Mouse (Mus musculus) mature B cell (primary cell): ENCODE results near the gene Man1c1.

Experiments
- in situ Hi-C: fragments of 300-500 bp; cut with MboI; formaldehyde crosslinking; loops from 2 replicates; pipeline ENCODE4 v1.14.3; 2019

The Man1c1 gene

DNA sequence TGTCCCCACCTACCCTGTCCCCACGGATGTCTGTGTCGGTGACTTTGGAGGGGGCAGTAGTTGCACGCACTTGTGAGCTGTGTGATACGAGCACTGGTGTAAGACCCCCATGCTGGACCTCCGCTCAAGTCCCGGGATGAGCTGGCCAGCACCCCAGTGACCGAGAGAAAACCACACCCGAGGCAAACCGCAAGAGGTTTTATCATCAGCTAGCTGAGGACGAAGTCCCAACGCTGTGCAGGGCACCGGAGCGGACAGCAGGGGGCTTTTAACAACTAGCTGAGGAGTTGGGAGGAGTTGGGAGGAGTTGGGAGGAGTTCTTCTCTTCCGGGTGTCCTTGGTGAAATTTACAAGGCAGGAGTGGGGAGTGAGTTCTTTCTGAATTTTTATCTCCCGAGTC, 191.3 kb downstream of the Man1c1 start:
- in situ Hi-C loops = no loop called here

DNA sequence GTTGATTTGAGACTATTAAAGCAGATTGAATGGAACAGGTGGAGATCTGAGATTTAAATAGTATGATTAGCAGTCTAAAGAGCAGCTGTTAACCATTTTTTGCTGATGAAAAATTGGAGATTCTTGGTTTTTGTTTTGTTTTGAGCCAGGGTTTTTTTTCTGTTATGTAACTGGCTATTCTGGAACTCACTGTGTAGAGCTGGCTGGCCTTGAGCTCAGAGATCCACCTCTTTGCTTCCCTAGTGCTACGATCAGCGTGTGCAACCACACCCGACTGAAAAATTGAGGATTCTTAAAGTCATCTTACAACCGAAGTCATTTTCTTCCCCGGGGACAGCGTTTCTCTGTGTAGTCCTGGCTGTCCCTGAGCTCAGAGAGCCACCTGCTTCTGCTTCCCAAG, 192.4 kb downstream of the Man1c1 start:
- in situ Hi-C loops = no loop called here
